Mouse (Mus musculus): ENCODE data around the gene Cdkn2aipnl.

Gene Cdkn2aipnl

GRCm38 (mm10) chr11:51967443-51968401 is at the start of gene Cdkn2aipnl:
TSS of gene Cdkn2aipnl (plus strand) at chr11:51967661.
- peak; percentile 92 for DNase-seq

GRCm38 (mm10) chr11:51917951-51918350 is 49.5 kb upstream of the Cdkn2aipnl start:
- no peak for DNase-seq

- DNase-seq: no peak
Observed at GRCm38 (mm10) chr11:51918576-51918975, 48.9 kb upstream of the Cdkn2aipnl start.

GRCm38 (mm10) chr11:51921355-51922125 is 45.9 kb upstream of the Cdkn2aipnl start:
- DNase-seq: no peak

- DNase-seq: no peak
Observed at GRCm38 (mm10) chr11:51922421-51922841, 45.0 kb upstream of the Cdkn2aipnl start.

- no peak for DNase-seq
Observed at GRCm38 (mm10) chr11:51925595-51925994, 41.9 kb upstream of the Cdkn2aipnl start.

- no peak for DNase-seq
Observed at GRCm38 (mm10) chr11:51926385-51926784, 41.1 kb upstream of the Cdkn2aipnl start.

GRCm38 (mm10) chr11:51927106-51927505 is 40.4 kb upstream of the Cdkn2aipnl start:
- no peak for DNase-seq

- no peak for DNase-seq
Observed at GRCm38 (mm10) chr11:51931138-51931537, 36.3 kb upstream of the Cdkn2aipnl start.

- DNase-seq: no peak
Observed at GRCm38 (mm10) chr11:51931790-51932189, 35.7 kb upstream of the Cdkn2aipnl start.

- no peak for DNase-seq
Observed at GRCm38 (mm10) chr11:51934230-51934629, 33.2 kb upstream of the Cdkn2aipnl start.

- DNase-seq: no peak
Observed at GRCm38 (mm10) chr11:51935636-51936434, 31.6 kb upstream of the Cdkn2aipnl start.

- no peak for DNase-seq
Observed at GRCm38 (mm10) chr11:51937361-51937781, 30.1 kb upstream of the Cdkn2aipnl start.

GRCm38 (mm10) chr11:51938817-51939589 is 28.5 kb upstream of the Cdkn2aipnl start:
- DNase-seq: no peak

- no peak for DNase-seq
Observed at GRCm38 (mm10) chr11:51939590-51939955, 27.9 kb upstream of the Cdkn2aipnl start.

- DNase-seq: no peak
Observed at GRCm38 (mm10) chr11:51940511-51940955, 26.9 kb upstream of the Cdkn2aipnl start.

- DNase-seq: no peak
Observed at GRCm38 (mm10) chr11:51942602-51943499, 24.6 kb upstream of the Cdkn2aipnl start.

- DNase-seq: no peak
Observed at GRCm38 (mm10) chr11:51943500-51943841, 24.0 kb upstream of the Cdkn2aipnl start.

GRCm38 (mm10) chr11:51944239-51944638 is 23.2 kb upstream of the Cdkn2aipnl start:
- DNase-seq: no peak

GRCm38 (mm10) chr11:51945548-51945947 is 21.9 kb upstream of the Cdkn2aipnl start:
- DNase-seq: peak; percentile 19

- no peak for DNase-seq
Observed at GRCm38 (mm10) chr11:51946144-51946543, 21.3 kb upstream of the Cdkn2aipnl start.

Measured in cerebellum, adult 11-12 months (tissue).